Comparison of ENCODE assay signal across 25 mouse cellular contexts in the genomic region with DNA sequence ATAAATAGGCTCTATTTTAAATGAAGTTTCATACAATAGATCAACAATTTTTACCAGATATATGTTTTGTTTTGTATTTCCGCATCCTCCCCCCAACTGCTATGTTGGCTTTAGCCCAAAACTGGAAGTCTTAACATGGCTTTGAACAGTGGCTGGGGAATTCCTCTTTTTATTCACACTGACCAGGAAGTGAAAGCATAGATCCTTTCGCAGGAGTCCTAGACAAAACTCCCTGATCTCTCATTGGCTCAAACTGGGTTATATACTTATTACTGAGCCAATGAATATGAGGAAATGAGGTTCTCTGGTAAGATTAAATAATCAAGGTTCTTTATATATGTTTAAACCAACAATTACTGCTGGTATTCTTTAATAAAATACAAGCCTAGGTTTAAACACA.
A peak's percentile ranks its signal among the peaks of the same experiment; 100 is the strongest.
DNase-seq lines count a peak whose midpoint lies in the region; ATAC-seq and TF ChIP-seq lines count a peak whose summit lies in the region.
"Had no signal": no experiment of that assay in that cellular context is flagged by ENCODE, and none has a peak within 500 bp of the region (broad histone marks: within the 10 kb centered on the region; RNA-seq: fewer than 3 reads in every experiment).

No protein-coding gene starts in this region.

- no peak for TF ChIP-seq RAD21 in CH12.LX (IDR thresholded peaks at IDR 0.05; ENCODE audit: low read depth, low read length)

- no peaks in the 10 kb centered on the region for H3K79me2 ChIP-seq in heart, adult 2 months (replicated peaks; ENCODE audit: control insufficient read depth, insufficient read depth, low read length)
- no peaks in the 10 kb centered on the region for H3K79me2 ChIP-seq in CH12.LX (replicated peaks; ENCODE audit: control insufficient read depth, extremely low read depth, insufficient read depth, poor library complexity, severe bottlenecking)

- H3K4me1 ChIP-seq in heart, adult 2 months (ENCODE audit: control insufficient read depth, insufficient read depth, low read length), result no peaks in the 10 kb centered on the region
- H3K4me1 ChIP-seq in CH12.LX (ENCODE audit: control insufficient read depth in 1 of 2, insufficient read depth in 2 of 2), result peaks cover 5 to 6% of the 10 kb centered on the region in 2 experiments; a peak in 3 of 4 replicates
- H3K4me1 ChIP-seq: embryonic facial prominence, embryonic 13.5 days; embryonic facial prominence, embryonic 15.5 days; forebrain, embryonic 10.5 days; forebrain, embryonic 12.5 days had no signal

- TF ChIP-seq EP300 in heart, adult 2 months (IDR thresholded peaks at IDR 0.05; ENCODE audit: insufficient read depth, low read depth, low read length), result no peak
- no peak for TF ChIP-seq EP300 in CH12.LX (IDR thresholded peaks at IDR 0.05; ENCODE audit: low read length)

- WGBS in heart, adult 2 months, result 46% methylated on average over 2 of the region's 2 CpGs

- DNase-seq in heart, adult 11 months, result peak; percentile 50
- no peak for DNase-seq in heart, adult 2 months
- DNase-seq in CH12.LX (ENCODE audit: extremely low read depth), result peak; percentile 6
- DNase-seq in urinary bladder, postnatal 25 days (ENCODE audit: low spot score), result no peak
- no peak for DNase-seq in urinary bladder, postnatal 10 days (ENCODE audit: low spot score)
- DNase-seq: adrenal gland, adult 2 months; adrenal gland, postnatal 10 days; adrenal gland, postnatal 25 days; B cell, adult 2 months; cerebellum, adult 11-12 months; cerebellum, adult 2 months; cerebellum, adult 9-10 months; cerebellum, postnatal 10 days; cerebellum, postnatal 25 days; embryo, embryonic 11 days had no signal

- in situ Hi-C loops in CH12.LX (cut with MboI; ENCODE audit: low pct_ligation_motif_present, low pct_unique_long_range_greater_than_20kb, low sequenced_read_pairs), result no loop called here

- intact Hi-C loops in heart, adult 2 months (cut with DNase I), result no loop called here

- no peaks in the 10 kb centered on the region for H3K36me3 ChIP-seq in heart, adult 2 months (ENCODE audit: control insufficient read depth, insufficient read depth, low read length)
- H3K36me3 ChIP-seq in CH12.LX (replicated peaks in 1 of 2; ENCODE audit: control insufficient read depth in 1 of 2, insufficient read depth in 1 of 2, low read length in 1 of 2), result no peaks in the 10 kb centered on the region
- H3K36me3 ChIP-seq: embryonic facial prominence, embryonic 13.5 days; embryonic facial prominence, embryonic 15.5 days; forebrain, embryonic 10.5 days; forebrain, embryonic 12.5 days had no signal

- H3K4me2 ChIP-seq in CH12.LX (ENCODE audit: insufficient read depth, low read depth, poor library complexity, severe bottlenecking), result no peak overlapping the region
- H3K4me2 ChIP-seq: embryonic facial prominence, embryonic 13.5 days; embryonic facial prominence, embryonic 15.5 days; forebrain, embryonic 12.5 days had no signal

- no peak overlapping the region for H3K4me3 ChIP-seq in heart, adult 2 months
- H3K4me3 ChIP-seq in CH12.LX (replicated peaks in 1 of 3; ENCODE audit: low read depth in 2 of 3, low read length in 2 of 3, poor library complexity in 1 of 3), result no peak overlapping the region
- H3K4me3 ChIP-seq: embryonic facial prominence, embryonic 13.5 days; embryonic facial prominence, embryonic 15.5 days; erythroblast, embryonic 14.5 days; forebrain, embryonic 10.5 days; forebrain, embryonic 12.5 days had no signal

- dilution Hi-C loops in CH12.LX (cut with MboI; ENCODE audit: extremely low pct_ligation_motif_present, extremely low pct_unique_long_range_greater_than_20kb, low sequenced_read_pairs), result no loop called here

- no peak for TF ChIP-seq POLR2A in heart, adult 2 months (IDR thresholded peaks at IDR 0.05; ENCODE audit: insufficient read depth, low read depth, low read length)
- TF ChIP-seq POLR2A in CH12.LX (IDR thresholded peaks at IDR 0.05; ENCODE audit: low read depth, low read length), result no peak

- peak; percentile 95 for ATAC-seq in granulocyte monocyte progenitor cell, adult 5-6 weeks (replicated peaks; ENCODE audit: poor library complexity, severe bottlenecking)
- ATAC-seq in megakaryocyte progenitor cell, adult 5-6 weeks (replicated peaks; ENCODE audit: poor library complexity), result peak; percentile 87
- ATAC-seq: CD4-positive, CD25-positive, alpha-beta regulatory T cell, adult 4 months; forebrain, embryonic 14.5 days; forebrain, embryonic 16.5 days had no signal

- H3K9ac ChIP-seq in heart, adult 2 months (ENCODE audit: low read depth, low read length), result no peak overlapping the region
- H3K9ac ChIP-seq in CH12.LX (ENCODE audit: insufficient read depth, low read depth), result no peak overlapping the region
- H3K9ac ChIP-seq: embryonic facial prominence, embryonic 13.5 days; embryonic facial prominence, embryonic 15.5 days; forebrain, embryonic 12.5 days had no signal

- H3K27me3 ChIP-seq in heart, adult 2 months (ENCODE audit: control insufficient read depth, insufficient read depth, low read length), result no peaks in the 10 kb centered on the region
- H3K27me3 ChIP-seq in CH12.LX (replicated peaks), result no peaks in the 10 kb centered on the region
- H3K27me3 ChIP-seq: embryonic facial prominence, embryonic 13.5 days; embryonic facial prominence, embryonic 15.5 days; forebrain, embryonic 12.5 days had no signal

- H3K27ac ChIP-seq in heart, adult 2 months, result no peak overlapping the region
- H3K27ac ChIP-seq in CH12.LX (ENCODE audit: insufficient read depth, low read depth), result no peak overlapping the region
- H3K27ac ChIP-seq: embryonic facial prominence, embryonic 13.5 days; embryonic facial prominence, embryonic 15.5 days; forebrain, embryonic 10.5 days; forebrain, embryonic 12.5 days had no signal

- TF ChIP-seq CTCF in heart, adult 2 months (IDR thresholded peaks at IDR 0.05), result no peak
- no peak for TF ChIP-seq CTCF in CH12.LX (conservative IDR thresholded peaks at IDR 0.05 in 1 of 2, IDR thresholded peaks at IDR 0.05 in 1 of 2; ENCODE audit: low read depth in 2 of 2, low read length in 2 of 2)

- H3K9me3 ChIP-seq in CH12.LX (replicated peaks; ENCODE audit: low read length), result no peaks in the 10 kb centered on the region
- H3K9me3 ChIP-seq: embryonic facial prominence, embryonic 13.5 days; embryonic facial prominence, embryonic 15.5 days; forebrain, embryonic 10.5 days; forebrain, embryonic 12.5 days had no signal

TF ChIP-seq in CH12.LX, 34 proteins besides CTCF, POLR2A, EP300 and RAD21:
- TF ChIP-seq RCOR1 (conservative IDR thresholded peaks at IDR 0.05; ENCODE audit: low read depth, low read length), result no peak
- no peak for TF ChIP-seq SIN3A (IDR thresholded peaks at IDR 0.05; ENCODE audit: low read length)
- TF ChIP-seq MXI1 (IDR thresholded peaks at IDR 0.05; ENCODE audit: low read depth, low read length), result no peak
- TF ChIP-seq MYC (IDR thresholded peaks at IDR 0.05; ENCODE audit: low read depth, low read length), result no peak
- no peak for TF ChIP-seq MEF2A (IDR thresholded peaks at IDR 0.05; ENCODE audit: borderline replicate concordance, low read depth, low read length)
- TF ChIP-seq MAFK (IDR thresholded peaks at IDR 0.05; ENCODE audit: insufficient replicate concordance, low read length), result no peak
- TF ChIP-seq ZKSCAN1 (IDR thresholded peaks at IDR 0.05; ENCODE audit: borderline replicate concordance, low read depth, low read length), result no peak

Comparison
In these comparisons a context has a peak if more than half of its experiments do, and no peak if none do; other contexts are left out.
1. DNase-seq: peak in heart, adult 11 months (single experiment) and CH12.LX (single experiment); none in heart, adult 2 months (0 of 2), urinary bladder, postnatal 25 days (single experiment) and urinary bladder, postnatal 10 days (single experiment).